Mouse (Mus musculus): ENCODE measurements around the gene Taf6l. TPM values are rescaled to one million over a fixed set of nuclear protein-coding genes. Genes with fewer than 3 reads are reported as not detected.

Taf6l gene
- 5.5 and 9.3 TPM in 2 replicates for polyA plus RNA-seq (2012; rRNA removed)

DNA sequence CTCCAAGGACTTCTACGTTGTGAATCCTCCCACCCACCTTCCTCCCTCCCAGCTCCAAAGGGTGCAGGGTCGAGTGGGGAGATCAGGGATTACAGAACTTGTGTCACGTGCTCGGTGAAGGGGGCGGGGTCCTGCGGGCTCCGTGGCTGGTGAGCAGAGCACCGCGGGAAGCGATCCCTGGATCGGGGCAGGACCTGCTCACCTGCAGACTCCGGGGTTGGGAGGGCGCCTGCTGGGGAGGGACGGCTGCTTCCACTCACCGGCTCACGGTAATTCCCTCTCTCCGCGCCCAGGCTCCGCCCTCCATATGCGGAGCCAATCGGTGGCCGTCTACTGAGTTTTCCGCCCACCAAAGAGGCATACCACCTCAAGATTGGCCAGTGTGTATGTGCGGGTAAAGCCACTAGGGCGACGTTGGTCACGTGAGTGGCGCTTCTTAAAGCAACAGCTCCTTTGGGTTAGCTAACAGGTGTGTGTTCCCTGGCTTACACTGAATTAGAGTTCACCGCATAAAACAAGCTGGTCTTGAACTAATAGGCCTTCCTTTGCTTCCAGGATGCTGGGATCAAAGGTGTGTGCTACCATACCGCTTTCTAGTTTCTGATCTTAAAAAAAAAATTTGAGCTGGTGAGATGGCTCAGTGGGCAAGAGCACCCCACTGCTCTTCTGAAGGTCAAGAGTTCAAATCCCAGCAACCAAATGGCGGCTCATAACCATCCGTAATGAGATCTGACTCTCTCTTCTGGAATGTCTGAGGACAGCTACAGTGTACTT lies at the start of gene Taf6l:
Gene Taf6l (minus strand): TSS at position 410 of the 774 bp plus-strand sequence.

DNA sequence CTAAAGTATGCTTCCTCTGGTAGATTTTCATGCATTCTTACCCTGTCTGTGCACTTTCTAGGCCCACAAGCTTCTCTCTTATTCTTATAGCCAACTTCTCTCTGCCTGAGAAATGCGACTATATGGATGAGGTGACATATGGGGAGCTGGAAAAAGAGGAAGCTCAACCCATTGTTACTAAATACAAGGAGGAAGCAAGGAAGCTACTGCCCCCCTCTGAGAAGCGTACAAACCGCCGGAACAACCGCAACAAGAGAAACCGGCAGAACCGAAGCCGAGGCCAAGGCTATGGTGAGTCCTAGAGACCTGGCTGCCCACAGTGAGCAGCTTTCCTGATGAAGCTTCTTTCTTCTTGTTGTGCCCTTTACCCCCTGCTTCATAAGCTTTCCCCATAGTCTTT lies 43.4 kb upstream of the Taf6l start, which contains the start of gene AC129217.1:
Gene AC129217.1 (plus strand): TSS at position 114 of the 400 bp plus-strand sequence.

DNA sequence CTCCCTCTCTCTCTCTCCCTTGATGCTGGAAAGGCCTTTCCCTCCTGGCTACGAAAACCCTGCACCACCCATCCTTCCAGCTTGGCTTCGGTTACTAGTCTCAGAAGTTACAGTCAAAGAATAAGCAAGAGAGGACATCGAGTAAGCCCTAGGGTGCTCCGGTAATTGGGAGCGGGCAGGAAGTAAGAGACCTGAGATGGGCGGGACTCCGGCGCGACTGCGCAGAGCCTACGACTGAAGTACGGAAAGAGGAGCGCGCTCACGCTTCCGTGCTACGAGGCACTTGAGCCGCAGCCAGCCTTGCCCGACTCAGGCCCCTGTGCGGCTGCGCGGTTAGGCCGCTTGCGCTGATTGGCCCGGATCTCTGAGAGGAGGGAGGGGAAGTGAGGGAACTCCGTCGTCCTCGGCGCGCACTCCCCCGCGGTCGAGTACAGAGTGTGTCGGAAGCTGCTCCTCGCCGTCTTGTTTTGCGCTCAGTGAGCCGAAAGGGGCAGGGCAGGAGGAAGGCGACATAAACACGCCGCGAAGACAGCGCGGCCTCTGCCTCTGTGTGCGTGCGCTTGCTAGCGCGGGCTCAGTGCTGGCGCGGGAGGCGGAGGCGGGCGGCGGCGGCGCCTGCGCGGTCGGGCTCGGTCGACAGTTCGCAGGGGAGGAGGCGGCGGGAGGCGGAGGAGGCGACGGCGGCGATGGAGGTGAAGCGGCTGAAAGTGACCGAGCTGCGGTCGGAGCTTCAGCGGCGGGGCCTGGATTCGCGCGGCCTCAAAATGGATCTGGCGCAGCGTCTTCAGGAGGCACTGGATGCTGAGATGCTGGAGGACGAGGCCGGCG lies 33.6 kb upstream of the Taf6l start, which contains the start of gene Hnrnpul2:
Gene Hnrnpul2 (plus strand): TSS at position 415 of the 828 bp plus-strand sequence.

DNA sequence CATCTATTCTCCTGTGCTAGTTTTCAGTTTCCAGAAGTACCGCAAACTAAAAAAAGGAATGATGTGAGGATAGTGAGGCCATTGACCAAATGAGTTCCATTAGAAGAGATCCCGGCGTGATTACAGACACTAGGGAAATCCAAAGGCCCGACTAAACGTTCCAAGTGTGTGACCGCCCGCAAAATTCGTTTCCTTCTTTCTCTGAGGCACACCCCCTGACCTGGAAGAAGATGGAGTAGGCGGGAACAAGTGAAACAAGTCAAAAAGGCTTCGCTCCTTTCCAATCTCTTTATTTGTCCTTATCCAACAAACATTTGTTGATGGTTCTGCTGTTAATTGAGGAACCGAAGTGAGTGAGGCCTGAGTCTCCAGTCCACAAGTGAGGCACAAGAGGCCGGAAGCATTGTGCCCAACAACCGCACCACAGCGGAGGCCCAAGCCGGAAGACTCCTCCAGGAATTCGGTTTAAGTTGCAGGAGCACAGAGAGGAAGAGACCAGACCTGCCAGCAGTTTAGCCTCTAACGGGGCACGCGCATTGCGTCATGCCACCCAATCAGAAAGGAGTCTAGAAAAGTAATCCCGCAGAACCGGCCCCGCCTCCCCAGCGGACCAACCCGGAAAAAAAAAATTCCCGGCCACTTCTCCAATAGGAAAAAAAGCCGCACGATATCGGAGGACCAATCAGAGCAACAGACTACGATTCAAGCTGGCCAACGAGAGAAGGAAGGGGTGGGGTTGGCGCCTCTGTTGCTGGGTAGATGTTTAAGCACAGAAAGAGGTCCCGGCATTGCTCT lies 32.8 kb upstream of the Taf6l start, which contains the start of gene Ttc9c:
Gene Ttc9c (minus strand): TSS at position 533 of the 795 bp plus-strand sequence.

DNA sequence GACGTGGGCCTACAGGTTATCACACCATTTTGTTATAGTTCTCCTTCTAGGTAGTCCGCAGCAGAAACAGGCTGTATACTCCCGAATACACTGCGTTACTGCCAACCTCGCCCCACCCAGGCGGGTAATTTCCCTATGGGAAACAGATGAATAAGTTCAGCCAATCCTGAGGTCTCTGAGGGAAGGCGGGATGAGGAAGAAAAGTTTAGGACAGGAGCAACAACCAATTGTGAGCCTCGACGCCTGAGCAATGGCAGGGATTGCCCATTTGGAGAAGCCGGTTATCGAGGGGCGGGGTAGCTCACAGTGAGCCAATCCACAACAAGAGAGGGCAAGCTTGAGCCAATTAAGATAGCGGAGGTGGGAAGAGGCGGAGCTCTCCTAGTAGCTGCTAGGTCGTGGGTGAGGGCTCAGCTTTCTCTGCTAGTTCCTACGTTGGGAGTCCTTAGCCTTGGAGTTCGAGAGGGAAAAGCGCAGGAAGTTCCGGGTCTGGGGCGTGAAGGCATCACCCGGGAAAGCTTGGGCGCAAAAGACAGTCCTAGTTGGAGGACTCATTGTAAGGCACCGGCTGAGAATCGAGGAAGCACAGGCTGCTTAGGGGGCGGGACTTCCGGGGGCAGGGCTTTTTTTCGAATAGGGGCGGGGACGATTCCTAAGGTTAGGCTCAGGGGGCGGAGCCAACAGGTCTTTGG lies 16.1 kb upstream of the Taf6l start, which contains the start of gene Zbtb3:
Gene Zbtb3 (plus strand): TSS at position 426 of the 692 bp plus-strand sequence.

DNA sequence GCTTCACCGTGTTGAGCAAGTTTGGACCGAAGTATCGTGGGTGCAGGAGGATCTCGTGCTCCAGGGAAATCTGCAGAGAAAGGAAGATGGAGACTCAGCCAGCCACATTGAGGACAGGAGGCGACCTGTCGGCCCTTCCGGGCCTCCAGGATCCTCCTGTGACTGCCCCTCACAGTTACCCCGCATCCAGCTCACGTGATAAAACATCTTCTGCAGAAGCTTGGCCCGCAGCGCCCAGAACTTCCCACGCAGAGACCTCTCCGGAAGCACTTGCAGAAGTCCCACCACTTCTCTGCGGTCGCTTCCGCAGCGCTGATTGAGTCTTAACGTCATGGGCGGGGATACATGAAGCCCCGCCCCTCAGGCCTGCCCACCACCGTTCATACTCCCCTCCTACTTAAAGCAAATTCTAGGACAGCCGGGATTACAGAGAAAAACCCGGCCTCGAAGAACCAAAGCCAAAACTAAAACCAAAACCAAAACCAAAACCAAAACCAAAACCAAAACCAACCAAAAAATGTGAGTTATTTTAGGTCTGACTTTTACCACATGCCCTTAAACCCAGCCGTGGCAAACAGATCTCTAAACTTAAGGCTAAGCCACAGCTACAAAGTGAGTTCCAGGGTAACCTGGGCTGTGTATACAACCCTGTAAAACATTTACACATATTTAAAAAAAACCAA lies 12.2 kb upstream of the Taf6l start, which contains the start of gene Polr2g:
Gene Polr2g (minus strand): TSS at position 314 of the 683 bp plus-strand sequence.

DNA sequence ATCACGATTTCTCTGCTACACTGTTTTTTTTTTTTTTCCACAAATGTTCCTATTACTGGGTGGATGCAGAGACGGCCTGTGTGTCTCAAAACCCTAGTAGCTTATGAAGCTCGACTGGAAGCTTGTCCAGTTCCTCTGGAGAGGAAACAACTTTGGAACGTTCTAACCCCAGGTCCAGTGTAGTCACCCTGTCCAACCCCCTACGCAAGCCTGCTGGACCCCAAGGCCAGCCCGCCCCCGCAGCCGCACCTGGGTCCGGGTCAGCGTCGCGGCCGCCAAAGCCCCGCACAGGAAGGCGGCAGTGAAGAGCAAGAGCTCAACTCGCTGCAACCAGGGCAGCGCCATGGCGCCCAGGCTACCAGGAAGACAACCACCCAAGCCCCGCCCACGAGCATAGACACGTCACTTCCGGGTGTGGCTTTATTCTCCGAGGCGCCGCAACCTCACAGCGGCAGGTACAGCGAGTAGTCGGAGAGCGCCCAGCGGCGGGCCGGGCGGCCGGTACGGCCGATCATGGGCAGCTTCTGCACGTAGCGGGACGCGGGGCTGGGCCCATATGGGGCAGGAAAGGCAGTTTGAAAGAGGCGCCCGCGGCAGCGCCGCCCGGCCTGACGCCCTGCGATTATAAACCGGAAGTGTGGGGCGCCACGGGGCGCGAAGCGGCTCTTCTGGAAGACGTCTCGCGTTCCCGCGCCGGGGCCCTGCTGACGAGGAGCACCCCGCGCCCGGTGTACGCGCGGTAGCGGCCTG lies 12.0 kb downstream of the Taf6l start, which contains the start of gene Tmem179b:
Gene Tmem179b (minus strand): TSS at position 382 of the 750 bp plus-strand sequence.

DNA sequence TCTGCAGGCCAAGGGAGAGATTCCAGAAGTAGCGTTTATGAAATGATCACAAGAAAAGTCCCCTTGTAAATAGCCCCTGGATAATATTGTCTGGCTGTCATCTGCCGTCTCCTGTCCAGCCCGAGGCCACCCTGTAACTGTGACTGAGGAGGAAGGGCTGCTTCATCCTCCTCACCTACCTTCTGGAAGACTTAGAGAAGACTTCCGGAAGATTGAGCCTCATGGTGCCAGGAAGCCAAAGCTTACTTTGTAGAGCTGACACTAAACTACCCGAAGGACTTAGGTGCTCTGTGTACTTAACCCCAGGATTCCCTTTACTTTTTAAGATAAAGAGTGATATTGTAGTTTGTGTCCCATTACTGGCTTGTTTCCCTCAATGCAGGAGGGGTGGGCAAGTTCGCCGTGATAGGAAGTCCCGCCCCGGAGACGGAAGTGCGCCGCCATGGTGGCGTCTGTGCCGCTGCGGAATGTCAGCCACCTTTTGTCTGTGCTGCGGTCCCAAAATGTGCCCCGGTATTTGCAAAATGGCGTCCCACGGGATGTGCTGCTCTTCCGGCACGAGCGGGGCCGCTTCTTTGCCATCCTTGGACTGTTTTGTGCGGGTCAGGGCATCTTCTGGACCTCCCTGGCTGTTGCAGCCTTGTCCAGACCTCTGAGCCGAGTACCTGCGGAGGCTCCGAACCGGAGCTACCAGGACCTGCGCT lies 15.5 kb downstream of the Taf6l start, which contains the start of gene Tmem223:
Gene Tmem223 (plus strand): TSS at position 430 of the 704 bp plus-strand sequence.

DNA sequence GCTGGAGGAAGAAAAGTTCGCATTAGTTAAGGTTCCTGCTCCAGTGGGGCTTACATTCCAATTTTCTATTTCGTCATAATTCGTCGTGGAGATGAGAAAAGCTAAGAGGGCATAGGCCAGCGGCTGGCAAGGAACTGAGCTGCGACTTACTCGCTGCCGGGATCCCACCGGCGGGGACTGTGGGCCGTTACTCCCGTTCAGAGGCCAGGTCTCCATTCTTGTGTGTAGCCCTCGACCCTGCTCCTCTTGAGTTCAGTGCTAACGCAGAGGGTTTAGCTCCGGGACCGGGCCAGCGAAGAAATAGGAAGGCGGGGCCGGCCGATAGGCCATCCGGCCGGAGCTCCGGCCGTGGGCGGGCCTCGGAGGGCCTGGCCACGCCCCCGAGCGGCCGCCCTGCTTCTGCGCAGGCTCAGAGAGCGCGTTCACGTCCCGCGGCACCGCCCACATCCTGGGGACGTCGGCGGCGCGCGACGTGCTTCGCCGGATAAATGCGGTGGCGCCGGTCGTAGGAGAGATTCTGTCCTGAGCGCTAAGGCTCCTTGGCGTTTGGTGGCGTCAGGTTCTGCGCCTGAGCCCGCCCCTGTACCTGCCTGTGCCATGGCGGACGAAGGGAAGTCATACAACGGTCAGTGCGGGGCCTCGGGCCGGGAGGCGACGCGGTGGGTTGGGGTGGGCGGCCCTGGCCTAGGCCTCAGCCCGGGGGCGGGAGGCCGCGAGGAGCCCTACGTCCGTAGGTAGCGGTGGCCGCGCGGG lies 29.4 kb downstream of the Taf6l start, which contains the start of gene Nxf1:
Gene Nxf1 (plus strand): TSS at position 439 of the 753 bp plus-strand sequence.

DNA sequence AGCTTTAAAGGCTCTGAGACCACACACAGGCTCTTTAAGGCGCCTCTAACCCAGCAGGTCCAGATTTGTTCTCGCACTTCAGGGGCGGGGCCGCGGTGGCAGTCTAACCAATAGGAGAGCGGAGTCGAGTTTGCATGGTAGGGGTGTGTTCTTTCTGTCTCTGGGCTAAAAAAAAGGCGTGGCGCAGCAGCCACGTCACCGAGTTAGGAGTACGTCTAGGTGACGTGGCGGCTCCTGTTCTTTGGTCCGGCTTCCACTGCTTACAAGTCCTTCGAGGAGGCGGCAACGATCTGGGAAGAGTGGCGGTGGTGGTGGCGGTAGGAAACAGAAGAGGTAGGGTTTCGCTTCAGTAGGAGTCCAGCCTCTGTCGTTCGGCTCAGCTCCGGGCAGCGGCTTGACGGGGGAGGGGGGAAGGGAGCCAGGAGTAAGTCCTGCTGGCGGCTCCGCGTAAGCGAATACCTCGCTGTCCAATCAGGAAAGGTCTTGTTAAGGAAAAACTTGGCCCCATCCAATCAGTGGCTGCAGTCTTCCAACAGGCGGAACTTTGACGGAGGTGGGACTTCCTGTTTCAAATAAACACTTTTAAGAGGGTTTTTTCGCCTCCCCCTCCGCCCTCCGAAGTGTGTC lies 44.9 kb downstream of the Taf6l start, which contains the start of gene Stx5a:
Gene Stx5a (plus strand): TSS at position 171 of the 627 bp plus-strand sequence.

DNA sequence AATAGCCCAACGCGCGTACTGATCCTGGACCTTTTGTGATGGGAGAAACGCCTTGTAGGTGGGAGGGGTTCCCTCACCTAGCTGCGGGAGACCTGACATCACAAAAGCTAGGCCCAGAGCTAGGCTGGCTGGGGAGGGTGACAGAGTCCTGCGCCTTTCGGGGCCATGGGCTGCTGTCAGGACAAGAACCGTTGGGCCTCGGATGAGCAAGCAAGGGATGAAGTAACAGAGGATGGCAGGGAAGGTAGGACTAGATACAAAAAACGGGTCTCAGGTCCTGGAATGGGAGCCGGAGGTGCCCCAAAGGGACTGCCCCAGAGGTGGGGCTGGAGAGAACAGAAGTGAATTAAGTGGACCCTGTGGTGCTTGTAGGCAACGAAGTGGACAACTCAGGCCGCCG lies 45.6 kb downstream of the Taf6l start, which contains the start of gene 1700092M07Rik:
Gene 1700092M07Rik (plus strand): TSS at position 116 of the 400 bp plus-strand sequence.

DNA sequence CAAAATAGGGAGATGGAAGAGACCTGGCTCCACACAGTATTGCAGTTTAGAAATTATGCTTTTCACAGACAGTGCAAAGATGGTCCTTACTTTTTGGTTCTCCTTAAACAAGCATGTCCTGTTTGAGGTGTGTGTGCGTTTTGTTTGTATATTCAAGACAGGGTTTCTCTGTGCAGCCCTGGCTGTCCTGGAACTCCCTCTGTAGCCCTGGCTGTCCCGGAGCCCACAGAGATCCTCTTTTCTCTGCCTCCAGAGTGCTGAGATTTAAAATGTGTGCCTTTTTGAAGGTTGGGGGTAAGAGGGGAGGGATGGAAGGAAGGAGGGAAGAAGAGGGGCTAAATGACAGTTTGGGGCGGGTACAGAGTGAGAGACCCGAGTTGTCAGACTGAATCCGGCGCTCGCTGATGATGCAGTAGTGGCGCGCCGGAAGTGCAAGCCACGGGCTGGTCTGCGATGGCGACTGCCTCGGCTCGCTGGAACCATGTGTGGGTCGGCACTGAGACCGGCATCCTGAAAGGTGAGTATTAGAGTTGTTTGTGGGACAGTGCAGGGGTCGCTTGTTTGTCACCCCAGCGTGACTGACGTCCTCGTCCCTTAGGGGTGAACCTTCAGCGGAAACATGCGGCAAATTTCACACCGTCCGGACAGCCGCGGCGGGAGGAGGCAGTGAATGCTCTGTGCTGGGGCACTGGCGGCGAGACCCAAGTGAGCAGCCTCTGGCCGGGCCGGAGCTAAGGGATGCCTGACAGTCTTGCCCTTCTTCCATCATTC lies 50.6 kb downstream of the Taf6l start, which contains the start of gene Wdr74:
Gene Wdr74 (plus strand): TSS at position 439 of the 771 bp plus-strand sequence.

Other genes with a start within 250 kb of the Taf6l start
- not detected in 2 replicates for gene Slc22a8, start 195.2 kb downstream of the Taf6l start, polyA plus RNA-seq (2012; rRNA removed)
- not detected in 2 replicates for gene Slc22a6, start 168.4 kb downstream of the Taf6l start, polyA plus RNA-seq (2012; rRNA removed)
- 2.4 and 2.8 TPM in 2 replicates for gene Chrm1, start 122.6 kb downstream of the Taf6l start, polyA plus RNA-seq (2012; rRNA removed)
- gene Slc3a2, start 63.0 kb downstream of the Taf6l start, polyA plus RNA-seq (2012; rRNA removed): 59.0 and 70.9 TPM in 2 replicates
- 13.9 and 17.6 TPM in 2 replicates for gene Wdr74, start 50.6 kb downstream of the Taf6l start, polyA plus RNA-seq (2012; rRNA removed)
- not detected in 2 replicates for gene 1700092M07Rik, start 45.7 kb downstream of the Taf6l start, polyA plus RNA-seq (2012; rRNA removed)
- 28.6 and 29.7 TPM in 2 replicates for gene Stx5a, start 45.0 kb downstream of the Taf6l start, polyA plus RNA-seq (2012; rRNA removed)
- gene Nxf1, start 29.3 kb downstream of the Taf6l start, polyA plus RNA-seq (2012; rRNA removed): 24.7 and 38.5 TPM in 2 replicates
- 107 and 138 TPM in 2 replicates for gene Tmem223, start 15.4 kb downstream of the Taf6l start, polyA plus RNA-seq (2012; rRNA removed)
- gene Tmem179b, start 11.9 kb downstream of the Taf6l start, polyA plus RNA-seq (2012; rRNA removed): 63.5 and 70.7 TPM in 2 replicates
- 9.7 and 10.4 TPM in 2 replicates for gene Polr2g, start 12.2 kb upstream of the Taf6l start, polyA plus RNA-seq (2012; rRNA removed)
- 0.48 and 0.78 TPM in 2 replicates for gene Zbtb3, start 16.1 kb upstream of the Taf6l start, polyA plus RNA-seq (2012; rRNA removed)
- gene Ttc9c, start 32.9 kb upstream of the Taf6l start, polyA plus RNA-seq (2012; rRNA removed): 1.4 and 2.1 TPM in 2 replicates
- 4.1 and 4.8 TPM in 2 replicates for gene Hnrnpul2, start 33.6 kb upstream of the Taf6l start, polyA plus RNA-seq (2012; rRNA removed)
- 0.61 TPM in 1 of 2 replicates, not detected in the other for gene AC129217.1, start 43.4 kb upstream of the Taf6l start, polyA plus RNA-seq (2012; rRNA removed)
- 102 and 130 TPM in 2 replicates for gene Bscl2, start 51.0 kb upstream of the Taf6l start, polyA plus RNA-seq (2012; rRNA removed)
- gene Gng3, start 52.8 kb upstream of the Taf6l start, polyA plus RNA-seq (2012; rRNA removed): 0.41 and 0.42 TPM in 2 replicates
- 1.0 and 1.1 TPM in 2 replicates for gene Lrrn4cl, start 64.4 kb upstream of the Taf6l start, polyA plus RNA-seq (2012; rRNA removed)
- 92.0 and 115 TPM in 2 replicates for gene Ubxn1, start 85.1 kb upstream of the Taf6l start, polyA plus RNA-seq (2012; rRNA removed)
- gene Uqcc3, start 94.5 kb upstream of the Taf6l start, polyA plus RNA-seq (2012; rRNA removed): 7.5 and 9.7 TPM in 2 replicates
- gene Lbhd1, start 97.3 kb upstream of the Taf6l start, polyA plus RNA-seq (2012; rRNA removed): 0.36 and 0.58 TPM in 2 replicates
- gene Gm49403, start 97.5 kb upstream of the Taf6l start, polyA plus RNA-seq (2012; rRNA removed): not detected in 2 replicates
- gene 1810009A15Rik, start 102.4 kb upstream of the Taf6l start, polyA plus RNA-seq (2012; rRNA removed): 2.3 and 2.6 TPM in 2 replicates
- 0.21 TPM in 1 of 2 replicates, not detected in the other for gene Gm49416, start 102.5 kb upstream of the Taf6l start, polyA plus RNA-seq (2012; rRNA removed)
- gene Ints5, start 106.6 kb upstream of the Taf6l start, polyA plus RNA-seq (2012; rRNA removed): 12.8 and 15.7 TPM in 2 replicates
- 23.0 and 34.6 TPM in 2 replicates for gene Ganab, start 111.7 kb upstream of the Taf6l start, polyA plus RNA-seq (2012; rRNA removed)
- 51.9 and 68.6 TPM in 2 replicates for gene B3gat3, start 134.0 kb upstream of the Taf6l start, polyA plus RNA-seq (2012; rRNA removed)
- gene Rom1, start 142.9 kb upstream of the Taf6l start, polyA plus RNA-seq (2012; rRNA removed): 10.0 and 15.1 TPM in 2 replicates
- 27.6 and 30.6 TPM in 2 replicates for gene Eml3, start 143.1 kb upstream of the Taf6l start, polyA plus RNA-seq (2012; rRNA removed)
- 7.1 and 8.7 TPM in 2 replicates for gene Mta2, start 155.5 kb upstream of the Taf6l start, polyA plus RNA-seq (2012; rRNA removed)
- gene Tut1, start 167.4 kb upstream of the Taf6l start, polyA plus RNA-seq (2012; rRNA removed): 6.5 and 9.3 TPM in 2 replicates
- 33.9 and 55.8 TPM in 2 replicates for gene Eef1g, start 180.6 kb upstream of the Taf6l start, polyA plus RNA-seq (2012; rRNA removed)
- 6.4 and 12.5 TPM in 2 replicates for gene Ahnak, start 202.9 kb upstream of the Taf6l start, polyA plus RNA-seq (2012; rRNA removed)